Mouse (Mus musculus): ENCODE results near the gene Lrrc74a. TPM values are rescaled to one million over a fixed set of nuclear protein-coding genes. Genes with fewer than 3 reads are reported as not detected.

The Lrrc74a gene
- polyA plus RNA-seq, 1 experiment = not detected

DNA sequence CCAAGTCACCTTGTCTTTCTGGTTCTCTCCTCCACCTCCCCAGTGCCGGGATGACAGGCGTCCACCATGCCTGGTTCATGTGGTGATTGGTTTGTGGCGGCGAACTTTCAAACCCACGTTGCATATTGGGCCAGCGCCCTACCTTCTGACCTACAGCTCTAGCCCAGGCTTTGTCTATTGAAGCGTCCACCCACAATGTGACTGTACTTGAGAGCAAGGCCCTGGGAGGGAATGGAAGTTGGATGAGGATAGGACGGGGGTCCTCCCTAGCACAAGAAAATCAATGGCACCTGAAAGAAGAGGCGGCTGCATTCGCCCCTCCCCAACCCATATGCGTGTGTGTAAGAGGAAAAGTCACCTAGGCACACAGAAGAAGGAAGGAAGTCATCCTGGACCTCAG is 60.2 kb downstream of the Lrrc74a start:
- TF ChIP-seq GATA1 (IDR thresholded peaks at IDR 0.05; ENCODE audit: borderline replicate concordance, low read length) = no peak
- no peak for TF ChIP-seq FLI1 (IDR thresholded peaks at IDR 0.05; ENCODE audit: low read length)
- Histone ChIP-seq H3K4me3 (replicated peaks) (no peak overlapping the region), H3K4me1 (peaks cover 87% of the 10 kb centered on the region), H3K9me3 (no peaks in the 10 kb centered on the region), H3K36me3 (replicated peaks; ENCODE audit: low read length) (no peaks in the 10 kb centered on the region), H3K27me3 (replicated peaks) (no peaks in the 10 kb centered on the region)

- Histone ChIP-seq H3K4me1 (peaks cover 87% of the 10 kb centered on the region), H3K9me3 (no peaks in the 10 kb centered on the region), H3K4me3 (replicated peaks) (no peak overlapping the region), H3K27me3 (replicated peaks) (no peaks in the 10 kb centered on the region), H3K36me3 (replicated peaks; ENCODE audit: low read length) (no peaks in the 10 kb centered on the region)
- TF ChIP-seq GATA1 (IDR thresholded peaks at IDR 0.05; ENCODE audit: borderline replicate concordance, low read length) (no peak), FLI1 (IDR thresholded peaks at IDR 0.05; ENCODE audit: low read length) (no peak)
Measured at GRCm38 (mm10) chr12:86795076-86795837, 61.1 kb downstream of the Lrrc74a start.

GRCm38 (mm10) chr12:86795838-86796232 is 61.7 kb downstream of the Lrrc74a start:
- H3K4me3 ChIP-seq (replicated peaks) = no peak overlapping the region
- no peaks in the 10 kb centered on the region for H3K27me3 ChIP-seq (replicated peaks)
- H3K4me1 ChIP-seq = peaks cover 87% of the 10 kb centered on the region
- no peaks in the 10 kb centered on the region for H3K36me3 ChIP-seq (replicated peaks; ENCODE audit: low read length)
- no peaks in the 10 kb centered on the region for H3K9me3 ChIP-seq
- TF ChIP-seq FLI1 (IDR thresholded peaks at IDR 0.05; ENCODE audit: low read length) (no peak), GATA1 (IDR thresholded peaks at IDR 0.05; ENCODE audit: borderline replicate concordance, low read length) (no peak)

DNA sequence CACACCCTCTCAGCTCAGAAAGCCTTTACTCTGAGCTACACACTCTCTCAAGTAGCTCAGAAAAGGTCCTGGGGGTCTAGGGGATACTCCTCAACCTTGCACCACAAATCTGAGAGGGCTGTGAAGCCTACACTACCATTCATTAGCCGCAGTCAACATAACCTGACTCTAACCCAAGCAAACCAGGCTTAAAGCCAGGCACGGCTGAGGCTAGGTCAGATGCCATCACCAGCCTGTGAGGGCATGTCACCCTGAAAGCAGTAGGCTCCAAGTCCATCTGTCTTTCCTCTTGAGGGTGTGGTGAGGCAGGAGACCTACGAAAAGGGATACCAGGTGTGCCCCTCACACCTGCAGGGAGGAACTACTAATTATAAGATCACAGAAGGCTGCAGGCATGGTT is 62.2 kb downstream of the Lrrc74a start:
- H3K9me3 ChIP-seq = no peaks in the 10 kb centered on the region
- TF ChIP-seq GATA1 (IDR thresholded peaks at IDR 0.05; ENCODE audit: borderline replicate concordance, low read length) (no peak), FLI1 (IDR thresholded peaks at IDR 0.05; ENCODE audit: low read length) (no peak)

GRCm38 (mm10) chr12:86797771-86798170 is 63.6 kb downstream of the Lrrc74a start:
- no peaks in the 10 kb centered on the region for H3K36me3 ChIP-seq (replicated peaks; ENCODE audit: low read length)
- H3K27me3 ChIP-seq (replicated peaks) = no peaks in the 10 kb centered on the region
- H3K4me3 ChIP-seq (replicated peaks) = no peak overlapping the region
- H3K9me3 ChIP-seq = no peaks in the 10 kb centered on the region
- TF ChIP-seq GATA1 (IDR thresholded peaks at IDR 0.05; ENCODE audit: borderline replicate concordance, low read length) = no peak
- TF ChIP-seq FLI1 (IDR thresholded peaks at IDR 0.05; ENCODE audit: low read length) = no peak
- H3K4me1 ChIP-seq = peaks cover 89% of the 10 kb centered on the region

More for the DNA sequence above, 62.2 kb downstream of the Lrrc74a start:
- Histone ChIP-seq H3K4me1 (peaks cover 87% of the 10 kb centered on the region), H3K4me3 (replicated peaks) (no peak overlapping the region), H3K36me3 (replicated peaks; ENCODE audit: low read length) (no peaks in the 10 kb centered on the region), H3K27me3 (replicated peaks) (no peaks in the 10 kb centered on the region)

- Histone ChIP-seq H3K27me3 (replicated peaks) (no peaks in the 10 kb centered on the region), H3K36me3 (replicated peaks; ENCODE audit: low read length) (no peaks in the 10 kb centered on the region), H3K9me3 (no peaks in the 10 kb centered on the region), H3K4me1 (peaks cover 89% of the 10 kb centered on the region), H3K4me3 (replicated peaks) (peak overlapping the region; percentile 78)
- TF ChIP-seq FLI1 (IDR thresholded peaks at IDR 0.05; ENCODE audit: low read length) = no peak
- TF ChIP-seq GATA1 (IDR thresholded peaks at IDR 0.05; ENCODE audit: borderline replicate concordance, low read length) = no peak
Measured at GRCm38 (mm10) chr12:86798773-86799540, 64.8 kb downstream of the Lrrc74a start.

- no peaks in the 10 kb centered on the region for H3K27me3 ChIP-seq (replicated peaks)
- H3K9me3 ChIP-seq = no peaks in the 10 kb centered on the region
- peak overlapping the region; percentile 53 for H3K4me3 ChIP-seq (replicated peaks)
- peaks cover 89% of the 10 kb centered on the region for H3K4me1 ChIP-seq
- TF ChIP-seq FLI1 (IDR thresholded peaks at IDR 0.05; ENCODE audit: low read length) = no peak
- no peak for TF ChIP-seq GATA1 (IDR thresholded peaks at IDR 0.05; ENCODE audit: borderline replicate concordance, low read length)
- H3K36me3 ChIP-seq (replicated peaks; ENCODE audit: low read length) = no peaks in the 10 kb centered on the region
Measured at GRCm38 (mm10) chr12:86799786-86800185, 65.6 kb downstream of the Lrrc74a start.

DNA sequence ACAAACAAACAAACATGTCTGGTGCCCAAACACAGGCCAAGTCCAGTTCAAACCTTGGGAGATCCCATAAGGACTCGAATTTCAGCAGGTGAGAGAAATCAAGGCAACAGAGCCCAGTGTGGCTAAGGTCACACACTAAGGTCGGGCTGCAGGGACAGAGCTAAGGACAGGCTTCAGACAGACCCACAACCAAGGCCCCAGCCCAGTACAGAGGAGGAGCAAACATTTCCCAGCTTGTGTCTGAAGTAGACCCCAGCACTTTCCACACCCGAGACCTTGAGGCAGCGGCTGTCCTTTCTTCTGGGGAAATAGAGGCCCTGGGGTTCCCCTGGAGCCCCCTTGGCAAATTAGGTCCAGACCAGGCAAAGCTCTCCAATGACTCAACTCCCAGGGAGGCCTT is 66.2 kb downstream of the Lrrc74a start:
- Histone ChIP-seq H3K9me3 (no peaks in the 10 kb centered on the region), H3K4me3 (replicated peaks) (peak overlapping the region; percentile 85), H3K4me1 (peaks cover 89% of the 10 kb centered on the region), H3K27me3 (replicated peaks) (no peaks in the 10 kb centered on the region), H3K36me3 (replicated peaks; ENCODE audit: low read length) (no peaks in the 10 kb centered on the region)
- TF ChIP-seq FLI1 (IDR thresholded peaks at IDR 0.05; ENCODE audit: low read length) (no peak), GATA1 (IDR thresholded peaks at IDR 0.05; ENCODE audit: borderline replicate concordance, low read length) (no peak)

DNA sequence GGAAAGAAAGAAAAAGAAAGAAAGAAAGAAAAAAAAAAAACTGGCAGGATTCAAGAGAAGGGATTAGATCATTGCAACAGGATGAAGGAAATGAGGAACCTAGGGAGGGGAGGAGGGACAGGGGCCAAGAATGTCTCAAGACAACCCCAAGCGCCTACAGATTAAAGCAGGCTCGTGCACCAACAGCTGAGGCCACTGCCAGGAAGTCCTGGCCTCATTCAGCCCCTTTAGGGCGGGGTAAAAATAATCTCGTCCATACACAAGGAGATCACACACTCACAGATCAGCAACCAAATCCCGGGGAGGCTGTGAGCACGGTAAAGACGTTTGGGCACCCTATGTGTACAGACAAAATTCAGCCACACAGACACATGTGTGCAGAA is 66.6 kb downstream of the Lrrc74a start:
- Histone ChIP-seq H3K4me1 (peaks cover 89% of the 10 kb centered on the region), H3K27me3 (replicated peaks) (no peaks in the 10 kb centered on the region), H3K36me3 (replicated peaks; ENCODE audit: low read length) (no peaks in the 10 kb centered on the region), H3K4me3 (replicated peaks) (peak overlapping the region; percentile 88), H3K9me3 (no peaks in the 10 kb centered on the region)
- TF ChIP-seq FLI1 (IDR thresholded peaks at IDR 0.05; ENCODE audit: low read length) (no peak), GATA1 (IDR thresholded peaks at IDR 0.05; ENCODE audit: borderline replicate concordance, low read length) (0 out of 3 replicates have a peak, but pooled peaks have one; percentile 44)
